Mouse (Mus musculus): ENCODE results near the gene Olfr1386.

DNA sequence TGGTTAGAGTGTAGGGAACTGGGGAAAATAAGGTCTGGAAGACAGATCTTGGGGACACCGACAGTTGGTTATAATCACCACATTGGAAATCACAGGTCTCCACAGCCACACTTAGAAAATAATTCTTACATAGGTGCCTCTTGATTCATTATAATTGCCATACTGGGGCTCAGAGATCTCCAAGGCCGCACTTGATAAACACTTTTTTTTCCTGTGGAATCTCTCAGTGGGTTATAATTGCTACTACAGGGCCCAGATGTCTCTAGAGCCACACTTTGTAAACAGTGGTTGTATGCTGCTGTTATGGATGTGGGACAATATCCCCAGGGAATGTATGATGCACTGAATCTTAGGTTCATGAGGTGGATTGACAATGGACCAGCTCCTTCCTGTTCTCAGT lies 42.1 kb upstream of the Olfr1386 start, which contains the start of gene Olfr1389:
- no peak for TF ChIP-seq CTCF (IDR thresholded peaks at IDR 0.05)
- TF ChIP-seq POLR2A (IDR thresholded peaks at IDR 0.05; ENCODE audit: insufficient read depth, low read depth, low read length), result no peak
- no peak for TF ChIP-seq EP300 (IDR thresholded peaks at IDR 0.05; ENCODE audit: insufficient read depth, low read depth, low read length)
